Mouse (Mus musculus): ENCODE results near the gene Cav1.

Gene Cav1

DNA sequence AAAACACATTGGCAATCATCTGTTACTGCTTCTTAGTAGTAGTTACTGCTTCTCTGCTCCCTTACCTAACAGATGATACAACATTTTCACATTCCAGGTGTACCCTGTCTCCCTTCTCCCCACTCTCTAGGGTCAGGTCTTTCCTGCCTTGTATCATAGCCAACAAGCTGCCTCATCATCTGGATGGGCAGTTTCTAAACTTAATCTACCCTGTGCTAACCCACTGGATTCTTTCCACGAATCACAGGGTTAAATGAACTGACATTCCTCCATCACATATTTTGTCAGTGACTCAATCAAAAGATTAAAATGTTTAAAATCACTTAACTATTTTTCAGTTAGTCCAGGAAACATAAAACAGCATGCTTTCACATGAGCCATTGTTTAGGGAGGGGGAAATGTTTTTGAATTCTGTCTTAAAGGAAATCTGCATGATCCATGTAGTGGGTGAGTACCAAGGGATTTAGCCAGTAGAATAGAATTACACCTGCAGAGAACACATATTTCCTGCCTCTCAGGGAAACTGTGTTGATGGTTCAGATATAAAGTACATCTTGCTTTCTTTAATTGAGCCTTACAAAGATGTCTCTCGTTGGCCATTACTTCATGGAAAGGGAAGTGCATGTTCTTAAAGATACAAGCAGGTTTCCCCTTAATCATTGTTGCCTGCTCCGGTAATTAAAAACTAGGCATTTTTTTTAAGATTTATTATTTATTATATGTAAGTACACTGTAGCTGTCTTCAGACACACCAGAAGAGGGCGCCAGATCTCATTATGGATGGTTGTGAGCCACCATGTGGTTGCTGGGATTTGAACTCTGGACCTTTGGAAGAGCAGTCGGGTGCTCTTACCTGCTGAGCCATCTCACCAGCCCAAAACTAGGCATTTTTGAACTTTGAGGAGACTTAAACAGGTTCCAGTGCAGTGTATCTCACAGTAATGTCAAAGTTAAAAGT, 8.8 kb downstream of the Cav1 start:
- POLR2A ChIA-PET: no interaction called here
- CTCF ChIA-PET: interaction anchor here in 1 of 4 experiments (0.6 kb wide), 1 partner anchor 209 kb away, joined by 3 read pairs; no protein-coding TSS in a partner anchor

DNA sequence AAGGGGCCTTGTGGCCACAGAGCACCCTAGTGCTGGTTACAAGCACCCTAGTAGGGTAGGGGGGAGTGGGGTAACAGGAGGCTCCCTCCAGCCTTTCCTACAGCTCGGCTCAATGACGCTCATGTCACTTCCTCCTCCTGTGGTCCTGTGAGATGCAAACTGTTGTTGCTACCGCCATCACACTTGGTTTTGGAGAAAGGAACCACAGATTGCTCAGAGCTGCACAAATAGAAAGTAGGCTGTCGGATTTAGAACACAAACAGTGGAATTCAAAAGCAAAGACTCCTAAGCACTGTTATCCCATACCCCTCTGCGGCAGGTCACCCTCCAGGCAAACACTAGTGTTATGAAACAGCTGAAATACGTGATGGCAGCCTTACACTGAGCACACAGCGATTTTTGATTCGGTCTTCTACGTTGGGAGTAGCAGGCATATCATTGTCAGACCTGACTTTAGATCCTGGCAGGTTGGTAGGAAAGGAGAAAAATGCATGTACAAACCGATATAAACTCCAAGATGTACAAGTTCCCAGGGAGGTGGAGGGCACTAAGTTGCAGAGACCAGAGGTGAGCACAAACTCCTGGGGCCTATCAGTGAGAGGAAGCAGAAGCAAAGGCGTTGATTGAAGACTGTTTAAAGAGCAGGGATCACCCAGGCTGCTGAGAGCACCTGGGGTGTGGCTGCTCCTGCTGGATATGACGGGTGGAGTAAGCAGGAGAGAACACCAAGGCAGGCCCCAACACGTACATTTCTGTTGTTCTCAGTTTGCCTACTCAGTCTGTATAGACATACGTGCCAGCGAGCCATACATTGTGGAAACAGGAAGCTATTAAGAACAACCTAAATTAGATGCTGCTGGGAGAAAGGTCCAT, 10.4 kb downstream of the Cav1 start:
- POLR2A ChIA-PET: interaction anchor here in 1 of 4 experiments (0.6 kb wide), 1 partner anchor 11 kb away, joined by 3 read pairs; no protein-coding TSS in a partner anchor
- CTCF ChIA-PET: no interaction called here

DNA sequence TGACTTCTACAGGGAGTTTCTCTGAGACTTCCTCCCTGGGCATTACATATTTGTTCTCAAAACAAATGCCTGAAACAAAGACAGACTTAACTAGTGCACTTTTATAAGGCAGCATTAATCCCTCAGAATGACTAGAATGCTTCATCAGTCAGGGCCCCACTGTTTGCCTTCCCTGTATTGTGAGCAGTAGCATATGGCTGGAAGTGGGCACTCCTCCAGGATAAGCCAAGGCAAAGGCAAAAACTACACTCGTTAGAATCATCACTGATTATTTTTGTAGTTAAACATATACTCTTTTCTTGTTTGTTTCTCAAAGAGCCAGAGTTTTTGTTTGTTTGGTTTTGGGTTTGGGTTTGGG, 11.0 kb downstream of the Cav1 start:
- POLR2A ChIA-PET: interaction anchor here in 1 of 4 experiments (0.6 kb wide), 2 partner anchors 11 kb away, joined by 3 read pairs; no protein-coding TSS in a partner anchor
- CTCF ChIA-PET: no interaction called here

DNA sequence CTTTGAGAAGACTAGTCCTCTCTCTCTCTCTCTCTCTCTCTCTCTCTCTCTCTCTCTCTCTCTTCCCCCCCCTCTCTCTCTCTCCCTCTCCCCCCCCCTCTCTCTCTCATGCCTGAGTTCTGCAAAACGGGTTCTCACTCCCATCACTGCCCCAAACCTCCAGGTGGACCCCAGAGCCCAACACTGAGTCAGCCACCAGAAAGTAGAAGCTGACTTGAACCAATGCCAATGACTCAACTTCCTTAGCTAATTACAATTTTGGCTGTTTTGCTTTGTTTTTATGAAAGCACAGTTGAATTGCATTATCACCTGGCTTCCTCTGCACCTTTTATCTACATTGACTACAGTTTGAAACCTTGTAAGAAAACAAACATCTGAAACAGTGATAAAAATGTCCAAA, 11.8 kb downstream of the Cav1 start:
- ChIA-PET POLR2A (interaction anchor here in 1 of 4 experiments (0.6 kb wide), 1 partner anchor 11 kb away, joined by 3 read pairs; no protein-coding TSS in a partner anchor), CTCF (no interaction called here)

DNA sequence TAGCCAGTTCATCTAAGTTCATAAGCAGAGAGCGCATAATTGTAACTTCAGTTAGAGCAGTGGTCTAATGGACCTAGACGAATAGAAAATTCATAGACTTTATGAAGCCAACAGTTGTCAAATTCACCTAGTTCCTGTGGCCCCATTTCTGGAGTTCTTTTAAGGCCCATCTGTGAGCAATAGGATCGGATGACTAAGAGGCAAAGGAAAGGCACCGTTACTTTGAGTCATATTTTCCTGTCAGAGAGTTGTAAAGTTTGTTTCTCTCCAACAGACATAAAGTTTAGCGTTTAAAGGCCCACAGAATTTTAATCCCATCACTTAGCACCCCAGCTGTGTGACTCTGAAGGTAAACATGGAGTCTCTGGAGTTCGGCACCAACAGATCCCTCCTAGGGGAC, 15.8 kb downstream of the Cav1 start:
- CTCF ChIA-PET: interaction anchor here in 1 of 4 experiments (0.7 kb wide), 1 partner anchor 108 kb away, joined by 11 read pairs; no protein-coding TSS in a partner anchor
- POLR2A ChIA-PET: no interaction called here

DNA sequence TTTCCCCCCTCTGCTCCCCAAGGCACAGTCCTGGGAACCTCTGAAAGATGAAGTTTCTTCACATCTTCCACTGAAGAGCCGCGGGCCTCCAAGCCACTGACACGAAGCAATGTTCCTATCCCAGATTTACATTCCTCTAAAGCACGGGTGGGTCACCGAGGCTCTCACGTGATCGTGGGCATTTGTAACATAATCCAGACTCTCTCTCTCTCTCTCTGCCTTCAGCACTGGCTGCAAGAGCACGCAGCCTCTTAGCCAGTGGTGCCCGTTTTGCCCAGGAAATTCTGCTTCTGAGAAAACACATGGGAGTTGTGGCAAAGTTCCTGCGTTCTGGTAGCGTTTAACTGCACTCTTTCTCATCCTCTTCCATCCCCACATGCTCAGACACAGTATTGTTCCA, 21.1 kb downstream of the Cav1 start:
- POLR2A ChIA-PET: no interaction called here
- CTCF ChIA-PET: no interaction called here

DNA sequence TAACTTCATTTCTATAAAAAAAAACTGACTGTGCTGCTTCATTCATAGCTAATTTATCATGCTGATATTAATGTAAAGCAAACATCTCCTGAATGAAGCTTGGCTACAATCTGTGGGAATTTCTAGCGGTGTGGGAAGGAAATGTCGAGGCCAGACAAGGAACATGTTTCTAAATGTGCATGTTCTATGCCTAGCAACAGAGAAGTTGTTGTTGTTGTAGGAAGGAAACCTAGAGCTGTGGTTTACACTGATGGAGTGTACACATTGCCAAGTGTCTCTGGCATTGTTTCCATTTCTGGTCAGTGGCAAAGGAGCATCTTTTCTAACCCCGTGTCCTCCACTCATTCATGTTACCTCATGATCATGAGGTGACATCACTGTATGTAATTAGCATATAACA, 23.7 kb downstream of the Cav1 start:
- CTCF ChIA-PET: interaction anchor here in 2 of 4 experiments (0.6 to 1.3 kb wide), 2 partner anchors 33 to 81 kb away, joined by 3 to 4 read pairs; no protein-coding TSS in a partner anchor
- POLR2A ChIA-PET: interaction anchor here in 1 of 4 experiments (0.6 kb wide), 1 partner anchor 233 kb away, joined by 3 read pairs; no protein-coding TSS in a partner anchor

DNA sequence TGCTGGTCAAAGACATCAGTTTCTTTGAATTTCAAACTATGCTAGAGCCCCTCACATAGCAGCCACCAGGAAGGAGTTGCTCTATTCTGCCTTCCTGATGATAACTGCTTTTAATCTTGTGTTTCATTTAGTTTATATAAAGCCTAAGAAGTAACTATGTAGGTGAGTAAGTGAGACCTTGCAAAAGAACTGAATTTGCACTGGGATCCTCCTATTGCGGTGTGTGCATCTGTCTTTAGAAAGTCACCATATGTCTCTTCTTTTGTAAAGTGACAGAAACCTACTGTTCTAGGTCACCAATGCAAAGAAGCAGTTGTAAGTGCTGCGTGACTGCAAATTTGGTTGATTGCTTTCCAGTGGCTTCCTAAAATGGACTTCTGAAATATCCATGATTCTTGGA, 31.6 kb downstream of the Cav1 start:
- CTCF ChIA-PET: no interaction called here
- POLR2A ChIA-PET: no interaction called here

DNA sequence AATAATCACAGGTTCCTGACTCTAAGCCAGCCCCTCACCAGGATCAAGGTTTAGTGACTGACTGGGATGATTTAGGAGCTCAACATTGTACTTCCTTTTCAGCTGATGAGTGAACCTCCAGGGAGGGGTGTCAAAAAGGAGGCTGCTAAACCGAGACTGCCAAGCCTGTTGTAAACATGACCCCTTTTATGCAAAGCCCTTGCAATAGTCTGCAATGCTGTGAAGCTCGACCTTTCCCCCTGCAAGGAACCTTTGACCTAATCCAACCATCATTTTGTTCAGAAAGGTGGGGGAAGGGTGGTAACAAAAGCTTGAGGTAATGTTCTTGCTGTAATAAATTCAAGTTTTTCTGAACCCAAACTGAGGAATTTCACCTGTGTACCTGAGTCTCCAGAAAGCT, 34.3 kb downstream of the Cav1 start:
- ChIA-PET POLR2A (no interaction called here), CTCF (no interaction called here)

DNA sequence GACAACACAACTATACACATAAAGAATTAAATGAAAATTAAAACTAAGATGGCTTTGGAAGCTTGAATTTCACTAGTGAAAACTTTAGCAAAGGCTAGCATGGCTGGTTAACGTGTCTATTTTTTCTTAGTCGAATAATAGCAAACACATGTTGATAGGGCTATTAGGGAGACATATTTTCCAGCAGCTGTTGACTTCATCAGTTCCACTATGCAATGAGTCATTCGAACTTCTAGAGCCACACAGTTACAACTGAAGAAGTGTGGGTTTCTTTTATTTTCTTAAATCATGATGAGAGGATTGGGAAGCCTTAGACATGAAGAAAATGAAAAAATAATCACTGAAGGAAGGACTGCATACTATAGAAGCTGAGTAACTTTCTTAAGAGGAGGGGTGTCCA, 41.9 kb downstream of the Cav1 start:
- POLR2A ChIA-PET: no interaction called here
- CTCF ChIA-PET: no interaction called here

DNA sequence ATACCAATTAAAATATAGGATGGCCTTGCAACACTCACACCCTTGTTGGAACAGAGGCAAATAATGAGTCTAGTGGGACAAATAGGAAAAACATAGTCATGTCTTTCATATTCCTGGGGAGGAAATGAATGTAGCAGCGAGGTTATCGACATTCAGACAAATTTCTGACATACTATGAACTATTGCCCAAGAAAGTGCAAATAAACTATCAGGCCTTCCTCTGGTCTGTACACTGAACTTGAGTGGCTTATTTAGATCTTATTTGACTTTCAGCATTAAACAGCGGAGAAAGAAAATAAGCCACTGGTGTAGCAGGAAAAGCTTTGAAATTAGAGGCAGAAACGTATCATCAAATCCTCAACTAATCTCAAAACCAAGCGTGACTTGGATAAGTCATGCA, 44.7 kb downstream of the Cav1 start:
- CTCF ChIA-PET: interaction anchor here in 3 of 4 experiments (0.5 to 1.0 kb wide), 3 partner anchors 12 to 231 kb away, joined by 3 to 13 read pairs (median 9); no protein-coding TSS in a partner anchor
- POLR2A ChIA-PET: no interaction called here

DNA sequence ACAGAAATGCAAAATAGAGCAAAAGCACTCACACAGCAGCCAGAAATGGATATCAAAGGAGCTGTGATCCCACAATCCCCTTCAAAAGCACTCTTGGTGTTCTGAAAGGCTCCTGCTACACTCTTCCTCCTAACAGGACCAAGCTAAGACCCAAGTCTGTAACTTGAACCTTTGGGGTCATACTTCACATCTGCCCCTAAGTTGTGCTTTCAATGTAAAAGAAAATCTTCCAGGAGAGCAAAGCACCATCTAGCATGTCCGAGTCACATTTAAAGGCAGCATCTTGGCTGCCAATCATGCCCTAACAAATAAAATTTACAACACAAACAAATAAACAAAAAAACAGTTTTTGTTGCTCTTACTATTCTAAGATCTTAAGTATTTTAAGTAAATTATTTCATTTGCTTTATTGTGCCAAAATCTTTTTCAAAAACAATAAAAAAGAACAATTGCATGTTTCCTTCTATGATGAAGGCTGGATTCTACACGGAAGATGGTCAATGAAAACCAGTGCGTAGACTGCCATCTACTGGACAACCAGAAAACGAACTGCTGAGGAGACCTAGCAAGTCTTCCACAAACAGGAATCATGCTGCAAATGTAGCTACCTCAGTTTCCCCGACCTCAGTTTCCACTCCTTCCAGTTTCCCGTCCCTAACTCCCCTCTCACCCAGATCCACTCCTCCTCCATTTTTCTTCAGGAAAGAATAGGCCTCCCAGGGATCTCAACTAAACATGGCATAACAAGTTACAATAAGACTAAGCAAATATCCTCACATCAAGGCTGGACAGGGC, 53.0 kb downstream of the Cav1 start:
- CTCF ChIA-PET: interaction anchor here (0.6 to 1.6 kb wide), 10 partner anchors 29 to 364 kb away, joined by 3 to 8 read pairs (median 4); no protein-coding TSS in a partner anchor

DNA sequence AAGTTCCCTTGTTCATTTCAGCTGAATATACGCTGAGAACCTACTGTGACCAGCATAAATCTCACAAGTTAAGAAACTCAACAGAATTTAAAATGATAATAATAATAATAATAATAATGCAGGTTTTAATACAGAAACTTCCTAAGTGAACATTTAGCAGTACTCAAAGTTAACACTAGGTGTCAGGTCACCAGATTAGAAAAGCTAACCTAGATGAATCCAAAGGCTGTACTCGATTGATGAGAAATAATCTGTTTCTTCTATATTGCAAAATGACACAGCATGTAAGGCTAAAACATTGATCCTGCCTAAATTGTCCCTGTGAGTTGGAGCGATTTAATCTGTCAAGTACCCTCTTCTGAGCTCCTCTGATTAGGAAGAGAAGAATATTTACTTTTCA, 56.6 kb downstream of the Cav1 start:
- POLR2A ChIA-PET: interaction anchor here in 2 of 4 experiments (0.6 kb wide), 2 partner anchors 51 to 179 kb away, joined by 3 to 4 read pairs; no protein-coding TSS in a partner anchor
- CTCF ChIA-PET: interaction anchor here (0.5 to 1.8 kb wide), 10 partner anchors 12 to 1833 kb away, joined by 3 to 6 read pairs (median 3); no protein-coding TSS in a partner anchor

More for the DNA sequence above, 53.0 kb downstream of the Cav1 start:
- POLR2A ChIA-PET: interaction anchor here in 1 of 4 experiments (0.5 kb wide), 1 partner anchor 585 kb away, joined by 6 read pairs; no protein-coding TSS in a partner anchor

DNA sequence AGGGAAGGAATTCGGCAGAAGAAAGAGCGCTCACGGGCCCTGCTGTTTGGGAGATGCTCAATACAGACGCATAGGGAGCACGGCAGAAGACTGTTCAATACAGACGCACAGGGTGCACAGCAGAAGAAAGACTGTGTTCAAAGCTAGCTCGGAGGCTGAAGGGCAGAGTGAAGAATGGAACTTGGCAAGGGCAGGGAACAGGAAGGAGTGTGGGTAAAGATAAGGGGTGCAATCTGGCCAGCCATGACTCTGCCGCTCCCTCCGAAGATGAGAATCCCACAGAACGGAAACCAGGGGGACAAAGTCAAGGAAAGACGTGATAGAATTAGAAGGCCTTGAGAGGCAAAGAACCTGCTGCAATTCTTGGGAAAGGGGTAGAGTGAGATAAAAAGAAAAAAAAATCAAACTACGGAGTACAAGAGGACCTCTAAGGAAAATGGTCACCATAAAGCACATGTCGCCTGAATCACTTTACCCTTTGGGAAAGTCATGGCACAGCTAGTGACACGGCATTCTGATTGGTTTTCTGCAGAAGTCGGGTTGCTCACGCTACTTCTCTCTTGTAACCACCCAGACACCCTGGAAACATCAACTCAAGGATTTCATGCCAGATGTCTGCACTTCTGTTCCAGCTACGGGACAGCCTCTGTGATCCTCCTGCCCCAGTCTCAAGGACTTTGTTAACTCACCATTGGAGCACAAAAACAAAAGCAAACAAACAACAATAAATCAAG, 57.5 kb downstream of the Cav1 start:
- ChIA-PET POLR2A (interaction anchor here in 1 of 4 experiments (0.6 kb wide), 1 partner anchor 50 kb away, joined by 3 read pairs; no protein-coding TSS in a partner anchor), CTCF (interaction anchor here in 3 of 4 experiments (0.5 to 1.8 kb wide), 6 partner anchors 13 to 308 kb away, joined by 3 to 6 read pairs (median 4); no protein-coding TSS in a partner anchor)

DNA sequence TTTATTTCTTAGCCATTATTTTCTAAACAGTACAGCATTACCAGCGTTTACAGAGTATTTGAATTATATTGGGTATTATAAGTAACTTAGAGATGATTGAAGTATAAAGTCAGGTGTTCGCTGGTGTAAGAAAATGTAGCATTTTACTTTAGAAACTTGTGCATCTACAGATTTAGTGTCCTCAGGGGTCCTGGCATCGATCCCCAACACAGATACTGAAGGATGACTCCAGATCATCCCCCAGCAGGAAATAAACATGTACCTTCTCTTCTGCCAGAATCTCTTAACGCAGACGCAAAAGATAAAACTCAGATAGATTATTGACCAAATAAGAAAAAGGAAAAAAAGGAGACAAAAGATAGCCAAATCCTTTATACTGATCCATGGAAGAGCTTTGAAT, 68.2 kb downstream of the Cav1 start:
- ChIA-PET POLR2A (no interaction called here), CTCF (no interaction called here)

DNA sequence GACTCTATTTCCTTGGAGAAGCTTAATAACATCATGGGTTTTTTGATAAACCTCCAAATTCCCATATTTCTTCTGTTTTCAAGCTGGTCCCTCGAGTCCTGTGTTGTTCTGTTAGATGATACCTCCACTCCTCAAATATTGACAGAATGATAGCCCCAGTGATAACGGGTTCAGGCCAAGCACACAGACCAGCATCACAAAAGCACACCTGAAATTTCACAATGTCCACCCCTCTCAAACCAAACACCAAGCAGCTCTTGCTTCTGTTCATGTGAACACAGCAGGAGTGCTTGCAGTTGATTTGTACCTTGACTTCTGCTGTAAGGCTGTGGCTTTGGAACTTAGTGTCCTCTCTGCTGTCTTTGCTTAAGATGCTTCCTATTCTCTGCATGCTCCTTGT, 71.2 kb downstream of the Cav1 start:
- ChIA-PET CTCF (no interaction called here), POLR2A (no interaction called here)

DNA sequence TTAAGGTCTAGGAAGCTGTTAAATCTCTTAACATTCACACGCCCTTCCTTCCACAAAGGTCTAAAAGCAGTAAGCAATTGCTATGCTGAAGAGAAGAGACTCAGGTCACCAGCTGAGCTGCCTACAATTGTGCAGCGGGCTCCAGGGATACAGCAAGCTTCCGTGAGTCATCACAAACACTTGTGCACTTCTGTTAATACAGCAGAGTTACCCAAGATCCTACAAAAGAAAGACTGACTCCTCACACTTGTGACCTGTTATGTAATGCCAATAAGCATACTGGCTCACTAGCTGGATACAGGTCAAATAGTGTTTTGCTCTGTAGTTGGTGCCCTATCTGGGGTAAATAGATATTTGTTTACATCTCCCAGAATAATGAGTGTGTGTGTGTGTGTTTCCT, 74.0 kb downstream of the Cav1 start:
- CTCF ChIA-PET: no interaction called here
- POLR2A ChIA-PET: no interaction called here

DNA sequence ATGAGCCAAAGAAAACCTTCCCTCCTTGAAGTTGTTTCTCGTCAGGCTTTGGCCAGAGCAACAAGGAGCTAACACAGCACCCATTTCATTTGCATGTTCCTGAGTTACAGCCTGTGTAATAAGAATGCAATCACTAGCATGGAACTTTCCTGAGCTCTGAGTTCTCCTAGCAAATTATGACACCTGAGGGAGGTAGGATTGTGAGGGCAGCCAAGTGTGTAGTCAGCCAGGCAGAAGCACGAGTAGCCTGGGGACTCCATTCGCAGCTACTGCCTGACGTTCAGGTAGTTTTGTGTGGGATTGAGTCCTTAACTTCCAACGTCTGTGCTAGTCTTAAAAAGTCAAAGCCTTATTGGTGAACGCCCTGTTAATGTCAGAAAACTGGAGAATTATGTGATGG, 75.6 kb downstream of the Cav1 start:
- ChIA-PET CTCF (no interaction called here), POLR2A (no interaction called here)

Data from embryonic stem cell, embryonic (primary cell).